Mouse (Mus musculus): ENCODE measurements at regions not wholly inside any gene's neighbourhood (a gene's known extent, or its start where the extent isn't known, plus 50 kb on each side); places are given as distances from the start of the nearest gene placed in this dataset.
A peak's percentile ranks its signal among the peaks of the same experiment; 100 is the strongest.

- Histone ChIP-seq H3K4me1 (ENCODE audit: insufficient read depth) (no peaks in the 10 kb centered on the region), H3K4me3 (ENCODE audit: low read depth, low read length) (no peak overlapping the region), H3K9me3 (ENCODE audit: low read length) (no peaks in the 10 kb centered on the region; the same call in 1 of the 2 replicates), H3K9ac (replicated peaks) (no peak overlapping the region), H3K36me3 (replicated peaks; ENCODE audit: insufficient read depth, low read length) (no peaks in the 10 kb centered on the region), H3K27ac (ENCODE audit: low read depth) (no peak overlapping the region), H3K4me2 (ENCODE audit: low read depth, low read length) (no peak overlapping the region), H3K27me3 (ENCODE audit: insufficient read depth, low read length) (no peaks in the 10 kb centered on the region)
- TF ChIP-seq CTCF (IDR thresholded peaks at IDR 0.05; ENCODE audit: low read depth) (no peak), EP300 (IDR thresholded peaks at IDR 0.05; ENCODE audit: low read depth) (no peak)
- ATAC-seq (no peak), DNase-seq (no peak)
- 76% methylated on average over 2 of the region's 2 CpGs for WGBS (ENCODE audit: insufficient replicate concordance)
These were observed 70.5 kb downstream of the Rchy1 start for GRCm38 (mm10) chr5:91892338-91892737.

- TF ChIP-seq EP300 (IDR thresholded peaks at IDR 0.05; ENCODE audit: low read depth), result no peak
- TF ChIP-seq CTCF (IDR thresholded peaks at IDR 0.05; ENCODE audit: low read depth), result no peak
- 68% methylated on average over 1 of the region's 1 CpGs for WGBS (ENCODE audit: insufficient replicate concordance)
- Histone ChIP-seq H3K27me3 (ENCODE audit: insufficient read depth, low read length) (no peaks in the 10 kb centered on the region), H3K36me3 (replicated peaks; ENCODE audit: insufficient read depth, low read length) (no peaks in the 10 kb centered on the region), H3K4me1 (ENCODE audit: insufficient read depth) (no peaks in the 10 kb centered on the region), H3K9ac (replicated peaks) (no peak overlapping the region), H3K9me3 (ENCODE audit: low read length) (no peaks in the 10 kb centered on the region), H3K4me3 (ENCODE audit: low read depth, low read length) (no peak overlapping the region), H3K4me2 (ENCODE audit: low read depth, low read length) (no peak overlapping the region), H3K27ac (ENCODE audit: low read depth) (no peak overlapping the region)
- no peak for DNase-seq
- ATAC-seq, result no peak
These were observed 81.1 kb downstream of the Rchy1 start for GRCm38 (mm10) chr5:91881771-91882170.

DNA sequence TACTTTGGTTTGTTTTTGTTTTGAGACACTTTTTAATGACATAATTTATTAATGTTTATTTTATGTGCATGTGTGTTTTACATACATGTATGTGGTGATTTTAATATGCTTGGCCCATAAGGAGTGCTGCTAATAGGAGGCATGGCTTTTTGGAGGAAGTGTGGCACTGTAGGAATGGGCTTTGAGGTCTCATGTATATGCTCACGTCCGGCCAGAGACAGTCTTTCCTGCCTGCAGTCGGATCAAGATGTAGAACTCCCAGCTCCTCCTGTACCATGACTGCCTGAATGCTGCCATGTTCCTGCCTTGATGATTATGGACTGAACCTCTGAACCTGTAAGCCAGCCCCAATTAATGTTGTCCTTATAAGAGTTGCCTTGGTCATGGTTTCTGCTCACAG is 82.6 kb downstream of the Rchy1 start:
- DNase-seq, result no peak
- no peak for ATAC-seq
- no peaks in the 10 kb centered on the region for H3K27me3 ChIP-seq (ENCODE audit: insufficient read depth, low read length)
- no peak overlapping the region for H3K9ac ChIP-seq (replicated peaks)
- no peak for TF ChIP-seq CTCF (IDR thresholded peaks at IDR 0.05; ENCODE audit: low read depth)
- no peak for TF ChIP-seq EP300 (IDR thresholded peaks at IDR 0.05; ENCODE audit: low read depth)
- H3K4me2 ChIP-seq (ENCODE audit: low read depth, low read length), result no peak overlapping the region
- H3K27ac ChIP-seq (ENCODE audit: low read depth), result no peak overlapping the region
- no peak overlapping the region for H3K4me3 ChIP-seq (ENCODE audit: low read depth, low read length)
- WGBS (ENCODE audit: insufficient replicate concordance), result 79% methylated on average over 3 of the region's 3 CpGs
- H3K9me3 ChIP-seq (ENCODE audit: low read length), result no peaks in the 10 kb centered on the region
- no peaks in the 10 kb centered on the region for H3K4me1 ChIP-seq (ENCODE audit: insufficient read depth)
- H3K36me3 ChIP-seq (replicated peaks; ENCODE audit: insufficient read depth, low read length), result no peaks in the 10 kb centered on the region

- Histone ChIP-seq H3K9me3 (ENCODE audit: low read length) (no peaks in the 10 kb centered on the region), H3K27me3 (ENCODE audit: insufficient read depth, low read length) (no peaks in the 10 kb centered on the region), H3K36me3 (replicated peaks; ENCODE audit: insufficient read depth, low read length) (no peaks in the 10 kb centered on the region), H3K4me2 (ENCODE audit: low read depth, low read length) (no peak overlapping the region), H3K27ac (ENCODE audit: low read depth) (no peak overlapping the region), H3K9ac (replicated peaks) (no peak overlapping the region), H3K4me3 (ENCODE audit: low read depth, low read length) (no peak overlapping the region), H3K4me1 (ENCODE audit: insufficient read depth) (no peaks in the 10 kb centered on the region)
- DNase-seq, result no peak
- WGBS (ENCODE audit: insufficient replicate concordance), result 82% methylated on average over 11 of the region's 11 CpGs
- no peak for ATAC-seq
- TF ChIP-seq EP300 (IDR thresholded peaks at IDR 0.05; ENCODE audit: low read depth), result no peak
- no peak for TF ChIP-seq CTCF (IDR thresholded peaks at IDR 0.05; ENCODE audit: low read depth)
These were observed 84.2 kb downstream of the Rchy1 start for GRCm38 (mm10) chr5:91878627-91879026.

- H3K36me3 ChIP-seq (replicated peaks; ENCODE audit: insufficient read depth, low read length), result no peaks in the 10 kb centered on the region
- no peaks in the 10 kb centered on the region for H3K4me1 ChIP-seq (ENCODE audit: insufficient read depth)
- no peak overlapping the region for H3K4me3 ChIP-seq (ENCODE audit: low read depth, low read length)
- TF ChIP-seq EP300 (IDR thresholded peaks at IDR 0.05; ENCODE audit: low read depth) (no peak), CTCF (IDR thresholded peaks at IDR 0.05; ENCODE audit: low read depth) (peak; percentile 30)
- H3K9me3 ChIP-seq (ENCODE audit: low read length), result no peaks in the 10 kb centered on the region
- no peaks in the 10 kb centered on the region for H3K27me3 ChIP-seq (ENCODE audit: insufficient read depth, low read length)
- WGBS (ENCODE audit: insufficient replicate concordance), result 60% methylated on average over 2 of the region's 2 CpGs
- no peak for DNase-seq
- no peak overlapping the region for H3K27ac ChIP-seq (ENCODE audit: low read depth)
- no peak overlapping the region for H3K9ac ChIP-seq (replicated peaks)
- ATAC-seq, result no peak
- H3K4me2 ChIP-seq (ENCODE audit: low read depth, low read length), result no peak overlapping the region
These were observed 86.2 kb downstream of the Rchy1 start for GRCm38 (mm10) chr5:91876682-91877031.

- Histone ChIP-seq H3K36me3 (replicated peaks; ENCODE audit: insufficient read depth, low read length) (no peaks in the 10 kb centered on the region), H3K4me2 (ENCODE audit: low read depth, low read length) (no peak overlapping the region), H3K27me3 (ENCODE audit: insufficient read depth, low read length) (no peaks in the 10 kb centered on the region), H3K27ac (ENCODE audit: low read depth) (no peak overlapping the region), H3K9me3 (ENCODE audit: low read length) (no peaks in the 10 kb centered on the region), H3K4me1 (ENCODE audit: insufficient read depth) (no peaks in the 10 kb centered on the region), H3K4me3 (ENCODE audit: low read depth, low read length) (no peak overlapping the region), H3K9ac (replicated peaks) (no peak overlapping the region)
- 66% methylated on average over 10 of the region's 10 CpGs for WGBS (ENCODE audit: insufficient replicate concordance)
- TF ChIP-seq EP300 (IDR thresholded peaks at IDR 0.05; ENCODE audit: low read depth) (no peak), CTCF (IDR thresholded peaks at IDR 0.05; ENCODE audit: low read depth) (no peak)
- ATAC-seq (no peak), DNase-seq (no peak)
These were observed 86.8 kb downstream of the Rchy1 start for GRCm38 (mm10) chr5:91875875-91876681.
